Mouse (Mus musculus) erythroblast, embryonic 14.5 days (primary cell): ENCODE measurements around the gene Gfod1. TPM values are rescaled to one million over a fixed set of nuclear protein-coding genes. Genes with fewer than 3 reads are reported as not detected.

Experiments
- H3K27me3 ChIP-seq: 2 replicates; pipeline ENCODE4 v1.6.1; 2012; ENCODE audit warnings: inconsistent platforms; ENCODE audit not compliant: control insufficient read depth
- H3K36me3 ChIP-seq: 2 replicates; pipeline ENCODE4 v1.6.1; 2012; ENCODE audit warnings: mild to moderate bottlenecking, inconsistent platforms; ENCODE audit not compliant: control insufficient read depth
- H3K4me1 ChIP-seq: 2 replicates; pipeline ENCODE4 v1.6.1; 2012; ENCODE audit warnings: inconsistent platforms; ENCODE audit not compliant: control insufficient read depth
- H3K4me3 ChIP-seq: replicated peaks from 2 replicates; pipeline ENCODE3; 2012; ENCODE audit warnings: moderate library complexity, mild to moderate bottlenecking, inconsistent platforms
- H3K9me3 ChIP-seq: 2 replicates; pipeline ENCODE4 v1.6.1; 2012; ENCODE audit warnings: low read length, inconsistent platforms, mixed read lengths; ENCODE audit not compliant: control insufficient read depth
- GATA1 ChIP-seq: IDR thresholded peaks from 2 replicates; pipeline ENCODE4 v1.6.1; 2012; ENCODE audit warnings: low read length, inconsistent platforms, mixed read lengths
- TAL1 ChIP-seq: IDR thresholded peaks from 3 replicates; pipeline ENCODE4 v1.6.1; 2012; ENCODE audit warnings: low read length, inconsistent platforms, mixed read lengths
- polyA plus RNA-seq: library from polyadenylated mRNA; stranded (reverse); fragments of >175 nt; gene quantifications from 2 replicates; pipeline ENCODE4 v1.2.3, GENCODE M21; 2012

The Gfod1 gene
- polyA plus RNA-seq, 1 experiment: 0.01 TPM

- Histone ChIP-seq H3K4me3 (no peak overlapping the region), H3K36me3 (no peaks in the 10 kb centered on the region), H3K27me3 (peaks cover 49% of the 10 kb centered on the region), H3K4me1 (no peaks in the 10 kb centered on the region), H3K9me3 (no peaks in the 10 kb centered on the region)
- TF ChIP-seq GATA1 (no peak), TAL1 (no peak)
Observed at GRCm38 (mm10) chr13:43218284-43218683, 85.7 kb downstream of the Gfod1 start.

DNA sequence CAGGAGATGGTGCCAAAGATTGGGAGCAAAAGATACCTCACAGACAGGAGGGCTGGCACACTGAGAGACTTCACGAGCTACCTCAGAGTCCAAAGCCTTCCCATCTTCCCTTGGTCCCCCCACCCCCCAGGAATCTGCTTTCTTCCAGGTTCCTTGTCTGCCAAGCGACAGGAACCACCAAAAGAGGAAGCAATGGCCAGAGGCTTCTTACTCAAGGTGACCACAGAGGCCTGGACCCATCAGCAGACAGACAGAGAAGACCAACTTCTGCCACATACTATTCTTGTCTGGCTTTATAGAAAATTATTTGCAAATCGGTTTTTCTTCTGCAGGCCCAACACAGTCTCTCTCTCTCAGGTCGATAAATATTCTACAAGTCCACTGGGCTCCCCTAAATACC lies 86.3 kb downstream of the Gfod1 start:
- Histone ChIP-seq H3K9me3 (no peaks in the 10 kb centered on the region), H3K4me1 (no peaks in the 10 kb centered on the region), H3K36me3 (no peaks in the 10 kb centered on the region), H3K4me3 (no peak overlapping the region), H3K27me3 (peaks cover 49% of the 10 kb centered on the region)
- TF ChIP-seq GATA1: no peak
- TF ChIP-seq TAL1: no peak

GRCm38 (mm10) chr13:43217059-43217458 lies 86.9 kb downstream of the Gfod1 start:
- Histone ChIP-seq H3K4me1 (no peaks in the 10 kb centered on the region), H3K27me3 (peaks cover 49% of the 10 kb centered on the region), H3K4me3 (no peak overlapping the region), H3K36me3 (no peaks in the 10 kb centered on the region), H3K9me3 (no peaks in the 10 kb centered on the region)
- TF ChIP-seq GATA1: no peak
- no peak for TF ChIP-seq TAL1

DNA sequence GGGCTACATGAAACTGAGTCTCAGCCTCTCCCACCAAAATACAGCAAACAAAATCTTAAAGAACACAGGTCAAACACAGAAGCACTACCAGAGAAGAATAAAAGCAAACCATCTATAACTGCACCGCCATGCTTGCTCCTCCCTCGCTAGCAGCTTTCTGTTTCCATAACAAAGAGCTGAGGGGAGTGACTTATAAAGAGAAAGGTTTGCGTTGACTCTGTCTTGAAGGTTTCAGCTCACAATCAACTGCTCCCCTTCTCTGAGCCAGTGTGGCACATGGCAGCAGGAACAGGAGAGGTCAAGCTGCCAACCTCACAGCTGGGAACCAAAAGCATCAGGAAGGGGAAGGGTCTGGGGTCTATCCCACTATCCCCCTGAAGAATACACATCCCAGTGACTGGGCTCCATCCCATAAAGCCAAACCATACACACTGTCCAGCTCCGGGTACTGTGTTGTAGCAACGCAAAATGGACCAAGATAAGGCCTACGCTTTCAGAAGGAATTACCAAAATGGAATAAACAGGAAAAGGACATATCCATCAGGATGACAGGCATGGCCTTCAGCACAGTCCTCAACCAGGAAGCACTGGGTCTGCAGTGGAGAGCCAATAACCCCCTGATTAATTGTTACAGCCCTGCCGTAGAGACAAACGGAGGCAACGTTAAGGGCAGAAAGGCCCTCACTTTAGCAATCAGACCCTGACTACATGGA lies 87.8 kb downstream of the Gfod1 start:
- Histone ChIP-seq H3K4me1 (no peaks in the 10 kb centered on the region), H3K36me3 (no peaks in the 10 kb centered on the region), H3K4me3 (no peak overlapping the region)

GRCm38 (mm10) chr13:43215144-43215993 lies 88.6 kb downstream of the Gfod1 start:
- Histone ChIP-seq H3K4me1 (no peaks in the 10 kb centered on the region), H3K36me3 (no peaks in the 10 kb centered on the region), H3K9me3 (no peaks in the 10 kb centered on the region), H3K27me3 (peaks cover 51% of the 10 kb centered on the region), H3K4me3 (no peak overlapping the region)
- TF ChIP-seq TAL1: no peak
- no peak for TF ChIP-seq GATA1

More for the DNA sequence above, 87.8 kb downstream of the Gfod1 start:
- peaks cover 51% of the 10 kb centered on the region for H3K27me3 ChIP-seq
- no peaks in the 10 kb centered on the region for H3K9me3 ChIP-seq
- TF ChIP-seq TAL1 (no peak), GATA1 (no peak)

GRCm38 (mm10) chr13:43212338-43212737 lies 91.6 kb downstream of the Gfod1 start:
- Histone ChIP-seq H3K27me3 (peaks cover 41% of the 10 kb centered on the region), H3K36me3 (no peaks in the 10 kb centered on the region), H3K4me3 (no peak overlapping the region), H3K4me1 (peaks cover 8% of the 10 kb centered on the region), H3K9me3 (no peaks in the 10 kb centered on the region)
- TF ChIP-seq GATA1: no peak
- TF ChIP-seq TAL1: no peak

DNA sequence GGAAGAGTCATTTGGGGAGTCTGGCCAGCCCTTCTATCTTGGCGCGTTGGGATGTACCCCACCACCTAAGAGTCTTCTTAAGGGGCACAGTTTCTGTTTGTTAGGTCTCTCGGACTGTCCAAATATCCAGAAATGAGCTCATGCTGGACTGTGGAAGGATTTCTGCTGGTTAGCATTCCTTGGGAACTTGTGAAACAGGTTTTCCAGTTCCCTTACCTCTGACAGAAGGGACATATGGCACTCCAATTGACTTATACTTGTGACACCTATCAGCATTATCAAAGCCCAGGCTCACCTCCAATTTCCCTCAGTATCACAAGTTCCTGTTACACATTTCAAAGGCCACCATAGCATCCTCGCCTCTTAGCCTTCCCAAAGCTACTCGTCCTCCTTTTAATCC lies 93.0 kb downstream of the Gfod1 start:
- H3K4me3 ChIP-seq: no peak overlapping the region
- no peaks in the 10 kb centered on the region for H3K9me3 ChIP-seq
- TF ChIP-seq GATA1: no peak
- no peak for TF ChIP-seq TAL1
- no peaks in the 10 kb centered on the region for H3K36me3 ChIP-seq
- H3K27me3 ChIP-seq: peaks cover 28% of the 10 kb centered on the region
- peaks cover 8% of the 10 kb centered on the region for H3K4me1 ChIP-seq

- H3K4me3 ChIP-seq: no peak overlapping the region
- TF ChIP-seq TAL1: no peak
- TF ChIP-seq GATA1: no peak
Observed at GRCm38 (mm10) chr13:43209560-43209959, 94.4 kb downstream of the Gfod1 start.

DNA sequence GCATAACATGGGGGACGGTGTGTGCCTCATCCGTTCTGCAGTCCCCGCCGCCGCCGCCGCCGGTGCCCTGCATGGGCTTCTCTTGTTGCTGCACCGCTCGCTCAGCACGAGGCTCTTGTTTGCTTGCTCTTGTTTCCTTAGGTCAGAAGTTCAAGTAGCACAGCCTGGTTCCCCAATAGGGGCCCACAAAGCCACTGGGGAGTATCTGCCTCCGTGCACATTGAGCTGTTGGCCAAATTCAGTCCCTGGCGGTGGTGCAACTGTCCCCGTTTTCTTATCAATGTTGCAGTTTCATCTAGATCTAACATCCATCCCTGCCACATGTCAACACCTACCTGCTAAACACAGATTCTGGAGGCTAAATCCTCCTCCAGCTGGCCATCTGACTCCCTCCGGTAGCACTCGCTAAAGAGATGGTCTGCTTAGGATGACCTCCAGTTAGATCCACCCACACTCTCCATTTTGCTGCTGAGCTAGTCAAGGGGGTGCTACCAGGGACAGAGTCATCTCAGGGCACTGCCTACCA lies 95.0 kb downstream of the Gfod1 start:
- no peaks in the 10 kb centered on the region for H3K36me3 ChIP-seq
- TF ChIP-seq TAL1 (no peak), GATA1 (no peak)
- no peak overlapping the region for H3K4me3 ChIP-seq
- peaks cover 13% of the 10 kb centered on the region for H3K27me3 ChIP-seq
- H3K4me1 ChIP-seq: peaks cover 8% of the 10 kb centered on the region
- H3K9me3 ChIP-seq: no peaks in the 10 kb centered on the region

More at GRCm38 (mm10) chr13:43209560-43209959, 94.4 kb downstream of the Gfod1 start:
- Histone ChIP-seq H3K4me1 (peaks cover 8% of the 10 kb centered on the region), H3K9me3 (no peaks in the 10 kb centered on the region), H3K27me3 (peaks cover 18% of the 10 kb centered on the region), H3K36me3 (no peaks in the 10 kb centered on the region)
